In the genomic region with DNA sequence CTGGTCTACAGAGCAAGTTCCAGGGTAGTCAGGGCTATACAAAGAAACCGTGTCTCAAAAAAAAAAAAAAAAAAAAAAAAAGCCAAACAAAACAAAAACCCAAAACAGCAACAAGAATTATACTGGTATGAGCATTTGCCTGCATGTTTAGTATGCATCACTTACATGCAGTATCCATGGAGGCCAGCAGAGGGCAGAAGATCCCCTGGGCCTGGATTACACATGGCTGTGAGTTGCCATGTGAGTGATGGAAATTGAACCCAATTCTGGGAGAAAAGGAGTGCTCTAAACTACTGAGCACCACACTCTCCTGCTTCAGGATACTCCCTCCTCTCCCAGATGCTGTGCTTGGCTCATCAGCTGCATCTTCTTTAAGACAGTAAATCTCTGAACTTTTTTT, we compare ENCODE assay signal across 1 mouse cellular context.
TF ChIP-seq lines count a peak whose summit lies in the region.

No protein-coding gene starts in this region.

TF ChIP-seq in MEL, 35 proteins besides CTCF, POLR2A, EP300 and RAD21 (continued from another document):
- TF ChIP-seq GABPA (IDR thresholded peaks at IDR 0.05; ENCODE audit: low read depth, low read length) (no peak), POLR2AphosphoS5 (IDR thresholded peaks at IDR 0.05; ENCODE audit: borderline replicate concordance, low read depth, low read length) (no peak), ZKSCAN1 (IDR thresholded peaks at IDR 0.05; ENCODE audit: low read depth, low read length) (no peak), NELFE (IDR thresholded peaks at IDR 0.05; ENCODE audit: low read depth, low read length) (no peak), MEF2A (IDR thresholded peaks at IDR 0.05; ENCODE audit: extremely low read depth, insufficient replicate concordance, low read depth, low read length, poor library complexity, severe bottlenecking) (no peak), CHD2 (IDR thresholded peaks at IDR 0.05; ENCODE audit: low read length) (no peak), MAZ (IDR thresholded peaks at IDR 0.05; ENCODE audit: low read depth, low read length) (no peak), ZC3H11A (IDR thresholded peaks at IDR 0.05; ENCODE audit: low read depth, low read length) (0 out of 2 replicates have a peak, but pooled peaks have one; percentile 30), TBP (IDR thresholded peaks at IDR 0.05; ENCODE audit: low read depth, low read length) (no peak), MAX (IDR thresholded peaks at IDR 0.05; ENCODE audit: low read length) (peak; percentile 84), NRF1 (IDR thresholded peaks at IDR 0.05; ENCODE audit: insufficient read depth, low read depth, low read length, poor library complexity, severe bottlenecking) (no peak), USF2 (IDR thresholded peaks at IDR 0.05; ENCODE audit: borderline replicate concordance in 1 of 2, insufficient read depth in 1 of 2, low read depth in 1 of 2, low read length in 2 of 2) (no peak), SMC3 (IDR thresholded peaks at IDR 0.05; ENCODE audit: low read depth, low read length) (peak; percentile 84), USF1 (IDR thresholded peaks at IDR 0.05; ENCODE audit: low read depth, low read length) (no peak), MXI1 (IDR thresholded peaks at IDR 0.05; ENCODE audit: low read depth, low read length) (peak; percentile 76), RCOR1 (IDR thresholded peaks at IDR 0.05; ENCODE audit: low read depth, low read length) (no peak), ZNF384 (IDR thresholded peaks at IDR 0.05; ENCODE audit: low read depth, low read length) (0 out of 2 replicates have a peak, but pooled peaks have one; percentile 25), ETS1 (IDR thresholded peaks at IDR 0.05; ENCODE audit: low read depth, low read length) (no peak), MAFK (IDR thresholded peaks at IDR 0.05; ENCODE audit: borderline replicate concordance, low read depth, low read length) (no peak), CHD1 (IDR thresholded peaks at IDR 0.05; ENCODE audit: low read depth, low read length) (no peak), ELF1 (IDR thresholded peaks at IDR 0.05; ENCODE audit: low read depth, low read length) (0 out of 2 replicates have a peak, but pooled peaks have one; percentile 24), KAT2A (conservative IDR thresholded peaks at IDR 0.05; ENCODE audit: low read depth, low read length) (no peak), HCFC1 (IDR thresholded peaks at IDR 0.05; ENCODE audit: low read depth, low read length) (peak; percentile 56; the same call in 1 of the 2 replicates), TCF12 (IDR thresholded peaks at IDR 0.05; ENCODE audit: low read depth, low read length) (no peak)
